Mouse (Mus musculus): ENCODE measurements around the gene Ttc30a2.

DNA sequence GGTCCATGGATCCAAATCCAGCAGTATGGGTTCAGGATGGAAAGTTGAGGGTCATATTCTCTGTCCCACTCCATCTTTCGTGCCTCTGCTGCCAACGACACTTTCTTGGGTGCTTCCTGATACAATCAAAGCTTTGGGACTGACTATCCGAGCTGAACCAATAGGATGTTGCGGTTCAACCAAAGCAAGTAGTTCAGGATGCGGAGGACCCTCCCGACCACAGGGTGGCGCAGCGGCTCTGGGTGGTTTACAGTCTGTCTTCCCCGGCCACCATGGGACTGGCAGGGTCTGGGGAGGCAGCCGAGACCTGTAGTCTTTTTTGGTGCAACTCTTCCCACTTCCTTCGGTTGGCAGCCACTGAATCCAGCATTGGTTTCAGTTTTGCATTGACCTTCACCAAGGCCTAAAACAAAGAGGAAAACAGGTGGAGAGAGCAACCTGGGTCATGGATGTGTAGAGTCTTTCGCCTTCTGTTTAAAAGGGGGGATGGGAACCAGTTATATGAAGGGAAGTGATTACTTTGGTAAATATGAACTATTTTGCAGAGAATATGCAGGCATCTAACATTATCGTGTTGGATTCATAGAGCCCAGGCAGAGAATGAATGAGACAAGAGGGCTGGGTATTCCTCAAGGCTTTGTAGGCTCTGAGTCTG, 13.0 kb upstream of the Ttc30a2 start:
- TF ChIP-seq GATA1 (IDR thresholded peaks at IDR 0.05; ENCODE audit: borderline replicate concordance, low read length), result no peak
- no peak for TF ChIP-seq FLI1 (IDR thresholded peaks at IDR 0.05; ENCODE audit: low read length)
